Mouse (Mus musculus) bone marrow macrophage, adult 2 months (primary cell): Measurements from ENCODE around the gene Obscn.

ENCODE experiments used
- CTCF ChIP-seq: IDR thresholded peaks from 2 replicates; pipeline ENCODE4 v1.5.1; 2012; ENCODE audit warnings: low read depth, mild to moderate bottlenecking, low read length, moderate library complexity
- POLR2A ChIP-seq: IDR thresholded peaks from 2 replicates; pipeline ENCODE4 v1.6.1; 2012; ENCODE audit warnings: mild to moderate bottlenecking, low read depth, low read length, borderline replicate concordance

GRCm38 (mm10) chr11:59159558-59159957, 23.4 kb upstream of the Obscn start:
- TF ChIP-seq POLR2A (no peak), CTCF (no peak)
